Mouse (Mus musculus) hindbrain, postnatal 0 days (tissue): Measurements from ENCODE around the gene Klf15. TPM values are rescaled to one million over a fixed set of nuclear protein-coding genes. Genes with fewer than 3 reads are reported as not detected.

Source experiments
- ATAC-seq: fragments of 200-750 bp; cut with Nextera tagmentation; 2 replicates; pipeline ENCODE4 v1.8.0; 2017; ENCODE audit warnings: mild to moderate bottlenecking, moderate TSS enrichment, moderate library complexity
- DNase-seq: peaks from one replicate; pipeline ENCODE4 v3.0.0-alpha.2; 2015; ENCODE audit warnings: low spot score
- H3K27ac ChIP-seq: fragments of 300-500 bp; sonication (generic); 2 replicates; pipeline ENCODE4 v1.5.1; 2014; ENCODE audit warnings: mild to moderate bottlenecking
- H3K27me3 ChIP-seq: fragments of 300-500 bp; sonication (generic); 2 replicates; pipeline ENCODE4 v1.6.1; 2014; ENCODE audit warnings: low read length, mixed read lengths; ENCODE audit not compliant: insufficient read depth
- H3K36me3 ChIP-seq: fragments of 300-500 bp; sonication (generic); 2 replicates; pipeline ENCODE4 v1.6.1; 2014; ENCODE audit warnings: low read length, mixed read lengths; ENCODE audit not compliant: insufficient read depth
- H3K4me1 ChIP-seq: fragments of 300-500 bp; sonication (generic); 2 replicates; pipeline ENCODE4 v1.6.1; 2014; ENCODE audit warnings: antibody characterized with exemption, low read length, mixed read lengths; ENCODE audit not compliant: insufficient read depth
- H3K4me2 ChIP-seq: fragments of 300-500 bp; sonication (generic); 2 replicates; pipeline ENCODE4 v1.6.1; 2014; ENCODE audit warnings: low read depth, mild to moderate bottlenecking, low read length, moderate library complexity, mixed read lengths
- H3K4me3 ChIP-seq: fragments of 300-500 bp; sonication (generic); 2 replicates; pipeline ENCODE4 v1.5.1; 2014; ENCODE audit warnings: low read length
- H3K9ac ChIP-seq: fragments of 300-500 bp; sonication (generic); replicated peaks from 2 replicates; pipeline ENCODE4 v1.6.1; 2014; ENCODE audit warnings: mild to moderate bottlenecking, low read length, moderate library complexity, mixed read lengths
- H3K9me3 ChIP-seq: fragments of 300-500 bp; sonication (generic); 2 replicates; pipeline ENCODE4 v1.6.1; 2016; ENCODE audit warnings: low read length, mixed read lengths
- CTCF ChIP-seq: IDR thresholded peaks from 2 replicates; pipeline ENCODE4 v1.5.1; 2016; ENCODE audit warnings: antibody characterized with exemption, control low read depth, low read depth
- WGBS: fragments of 180-500 bp; shearing (Covaris S2); extraction: QIAGEN DNeasy Blood & Tissue Kit; methylation state at CpG from one replicate; pipeline ENCODE4 v1.1.7; 2014; 5-methylcytosine and 5-hydroxymethylcytosine counted together
- polyA plus RNA-seq: library from polyadenylated mRNA; unstranded; fragments of >200 nt; fragmentation: Nextera tagmentation; extraction: Ambion mirVana; gene quantifications from 2 replicates; pipeline ENCODE4 v1.2.1, GENCODE M21; 2015
- total RNA-seq: library from RNA; depleted of rRNA; stranded (reverse); fragments of >200 nt; gene quantifications from 2 replicates; pipeline ENCODE4 v1.2.3, GENCODE M21; 2014

Gene Klf15
- total and polyA plus RNA-seq, 2 experiments from 2014 or later: 26.6 to 43.2 TPM

DNA sequence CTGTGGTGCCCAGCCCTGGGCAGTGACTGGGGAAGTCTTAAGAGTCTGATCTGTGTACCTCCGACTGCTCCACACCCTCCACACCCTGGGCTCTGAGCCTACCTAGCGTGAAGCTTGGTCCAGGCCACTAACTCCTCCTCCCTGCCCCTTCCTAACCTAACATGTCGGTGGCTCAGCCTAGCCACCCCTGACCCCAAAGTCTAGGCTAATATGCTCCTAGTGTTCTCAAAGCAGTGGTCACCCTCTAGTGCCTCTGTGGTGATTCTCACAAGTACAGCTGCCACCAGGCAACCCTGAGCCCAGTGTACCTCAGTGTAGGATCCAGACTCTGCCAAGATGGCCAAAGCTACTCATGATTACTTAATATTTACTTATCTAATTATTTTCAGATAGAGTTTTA is 27.7 kb upstream of the Klf15 start:
- no peaks in the 10 kb centered on the region for H3K27me3 ChIP-seq
- whole genome bisulfite sequencing: 73% methylated on average over 3 of the region's 3 CpGs

DNA sequence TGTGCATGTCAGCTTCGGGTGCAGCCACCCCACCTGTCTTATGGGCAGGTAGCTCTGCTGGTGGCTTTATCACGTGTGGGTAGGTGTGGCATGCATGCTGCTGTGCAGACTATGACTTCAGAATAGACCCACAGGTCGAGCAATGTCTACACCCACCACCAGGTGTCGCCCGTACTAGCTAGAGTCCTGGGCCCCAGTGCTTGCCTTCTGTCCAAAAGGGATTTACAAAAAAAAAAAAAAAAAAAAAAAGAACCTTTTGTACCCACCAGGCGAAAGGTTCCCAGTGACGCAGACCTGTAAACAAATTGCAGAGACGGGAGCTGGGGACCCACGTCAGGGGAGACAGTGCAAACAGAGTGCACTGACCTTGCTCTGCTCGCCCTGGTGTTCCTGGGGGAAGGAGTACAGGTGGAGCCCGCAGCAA is 27.2 kb upstream of the Klf15 start:
- no peak overlapping the region for H3K4me3 ChIP-seq
- no peaks in the 10 kb centered on the region for H3K4me1 ChIP-seq
- no peaks in the 10 kb centered on the region for H3K36me3 ChIP-seq
- H3K9ac ChIP-seq: no peak overlapping the region
- WGBS: 14% methylated on average over 11 of the region's 11 CpGs
- DNase-seq (peak; percentile 87), ATAC-seq (peak; percentile 90)
- peak; percentile 82 for TF ChIP-seq CTCF
- H3K27me3 ChIP-seq: no peaks in the 10 kb centered on the region
- H3K27ac ChIP-seq: no peak overlapping the region
- no peaks in the 10 kb centered on the region for H3K9me3 ChIP-seq
- H3K4me2 ChIP-seq: no peak overlapping the region

More for the DNA sequence above, 27.7 kb upstream of the Klf15 start:
- Histone ChIP-seq H3K4me2 (no peak overlapping the region), H3K4me1 (no peaks in the 10 kb centered on the region), H3K36me3 (no peaks in the 10 kb centered on the region), H3K27ac (no peak overlapping the region), H3K4me3 (no peak overlapping the region), H3K9me3 (no peaks in the 10 kb centered on the region), H3K9ac (no peak overlapping the region)
- DNase-seq: no peak
- ATAC-seq: peak; percentile 55; the same call in 1 of the 2 replicates
- TF ChIP-seq CTCF: no peak

DNA sequence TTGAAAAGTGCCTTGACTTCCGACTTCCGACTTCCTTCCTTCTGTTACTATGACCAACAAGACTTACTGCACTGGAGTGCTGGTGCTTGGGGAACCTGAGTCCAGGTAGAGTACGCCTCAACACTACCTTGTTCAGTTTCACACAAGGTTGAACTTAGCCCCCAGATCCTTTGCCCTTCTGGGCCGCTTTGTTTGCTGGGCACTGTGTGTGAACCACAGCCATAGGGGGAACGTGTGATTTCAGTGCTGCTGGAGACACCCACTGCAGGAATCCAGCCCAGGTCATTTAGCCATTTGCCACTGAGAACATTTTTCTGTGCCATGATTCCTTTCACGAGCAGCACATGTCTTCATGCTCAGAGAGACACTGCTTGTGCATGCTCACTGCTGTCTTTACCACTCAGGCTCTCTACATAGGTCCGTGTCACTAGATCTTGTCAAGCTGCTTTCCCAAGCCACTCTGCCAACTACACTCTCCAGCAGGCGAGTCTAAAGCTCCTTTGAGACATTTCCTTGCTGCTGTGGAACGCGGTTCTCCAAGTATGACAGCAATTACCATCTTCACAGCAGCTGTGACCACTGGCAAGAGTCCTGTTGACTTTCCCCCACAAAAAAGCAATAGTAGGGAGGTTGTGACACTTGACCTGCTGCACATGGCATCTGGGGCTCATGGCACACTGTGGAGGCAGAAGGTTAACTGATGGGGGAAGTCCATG is 26.0 kb upstream of the Klf15 start:
- ATAC-seq (no peak), DNase-seq (no peak)
- Histone ChIP-seq H3K36me3 (no peaks in the 10 kb centered on the region), H3K27ac (no peak overlapping the region), H3K4me3 (no peak overlapping the region), H3K9ac (no peak overlapping the region), H3K4me1 (no peaks in the 10 kb centered on the region), H3K4me2 (no peak overlapping the region), H3K9me3 (no peaks in the 10 kb centered on the region), H3K27me3 (no peaks in the 10 kb centered on the region)
- WGBS: 68% methylated on average over 10 of the region's 10 CpGs
- TF ChIP-seq CTCF: no peak

GRCm38 (mm10) chr6:90437041-90437440 is 25.3 kb upstream of the Klf15 start:
- Histone ChIP-seq H3K27me3 (no peaks in the 10 kb centered on the region), H3K27ac (no peak overlapping the region), H3K4me3 (no peak overlapping the region), H3K9me3 (no peaks in the 10 kb centered on the region), H3K4me2 (no peak overlapping the region), H3K36me3 (no peaks in the 10 kb centered on the region), H3K9ac (no peak overlapping the region), H3K4me1 (no peaks in the 10 kb centered on the region)
- no peak for TF ChIP-seq CTCF
- DNase-seq: no peak
- ATAC-seq: no peak
- 92% methylated on average over 3 of the region's 3 CpGs for WGBS

DNA sequence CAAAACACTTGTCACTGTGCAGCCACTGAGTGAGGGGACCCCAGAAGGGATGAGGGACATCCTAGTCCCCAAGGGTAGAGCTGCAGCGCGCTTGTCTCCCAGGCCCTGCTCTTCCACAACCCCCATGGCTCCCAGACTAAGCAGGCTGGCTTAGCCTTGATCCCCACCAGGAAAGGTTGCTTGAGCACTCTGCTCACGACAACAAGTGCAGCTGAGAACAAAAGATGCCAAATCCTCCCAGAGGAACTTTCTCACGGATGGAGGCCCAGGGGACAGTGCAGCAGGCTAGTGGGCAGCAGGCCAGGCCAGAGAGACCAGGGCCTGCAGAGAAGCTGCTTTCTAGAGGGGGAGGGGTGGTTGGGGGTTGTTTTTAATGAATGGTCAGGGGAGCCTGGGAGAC is 15.5 kb upstream of the Klf15 start:
- H3K9ac ChIP-seq: no peak overlapping the region
- peak; percentile 82 for DNase-seq
- TF ChIP-seq CTCF: no peak
- peak; percentile 84 for ATAC-seq
- H3K36me3 ChIP-seq: no peaks in the 10 kb centered on the region
- 21% methylated on average over 4 of the region's 4 CpGs for WGBS
- H3K4me2 ChIP-seq: no peak overlapping the region
- no peaks in the 10 kb centered on the region for H3K27me3 ChIP-seq
- 0 out of 2 replicates have a peak, but pooled peaks cover 4% of the 10 kb centered on the region for H3K4me1 ChIP-seq
- peak overlapping the region; percentile 65 for H3K27ac ChIP-seq
- no peaks in the 10 kb centered on the region for H3K9me3 ChIP-seq
- H3K4me3 ChIP-seq: no peak overlapping the region

- Histone ChIP-seq H3K4me2 (no peak overlapping the region), H3K4me1 (0 out of 2 replicates have a peak, but pooled peaks cover 4% of the 10 kb centered on the region), H3K9me3 (no peaks in the 10 kb centered on the region), H3K36me3 (no peaks in the 10 kb centered on the region), H3K27ac (peak overlapping the region; percentile 54; the same call in 1 of the 2 replicates), H3K27me3 (no peaks in the 10 kb centered on the region), H3K4me3 (no peak overlapping the region), H3K9ac (no peak overlapping the region)
- ATAC-seq (0 out of 2 replicates have a peak, but pooled peaks have one; percentile 39), DNase-seq (peak; percentile 82)
- WGBS: 27% methylated on average over 7 of the region's 7 CpGs
- TF ChIP-seq CTCF: peak; percentile 78
Observed at GRCm38 (mm10) chr6:90450179-90450578, 12.2 kb upstream of the Klf15 start.

- Histone ChIP-seq H3K9ac (no peak overlapping the region), H3K9me3 (no peaks in the 10 kb centered on the region), H3K4me3 (no peak overlapping the region), H3K36me3 (no peaks in the 10 kb centered on the region), H3K27me3 (no peaks in the 10 kb centered on the region), H3K27ac (peak overlapping the region; percentile 54), H3K4me2 (no peak overlapping the region), H3K4me1 (0 out of 2 replicates have a peak, but pooled peaks cover 4% of the 10 kb centered on the region)
- TF ChIP-seq CTCF: no peak
- DNase-seq (peak; percentile 70), ATAC-seq (peak; percentile 82)
- 50% methylated on average over 5 of the region's 5 CpGs for WGBS
Observed at GRCm38 (mm10) chr6:90450697-90451096, 11.7 kb upstream of the Klf15 start.
